Mouse (Mus musculus): ENCODE measurements around the gene Crybg1.

GRCm38 (mm10) chr10:44176548-44176947 lies 27.9 kb upstream of the Crybg1 start:
- TF ChIP-seq HCFC1 (IDR thresholded peaks at IDR 0.05; ENCODE audit: low read depth, low read length) (no peak), CHD1 (IDR thresholded peaks at IDR 0.05; ENCODE audit: low read depth, low read length) (no peak), PAX5 (IDR thresholded peaks at IDR 0.05; ENCODE audit: low read length) (no peak), ZKSCAN1 (IDR thresholded peaks at IDR 0.05; ENCODE audit: borderline replicate concordance, low read depth, low read length) (no peak), CTCF (conservative IDR thresholded peaks at IDR 0.05 in 1 of 2, IDR thresholded peaks at IDR 0.05 in 1 of 2; ENCODE audit: low read depth in 2 of 2, low read length in 2 of 2) (no peak), POLR2A (IDR thresholded peaks at IDR 0.05; ENCODE audit: low read depth, low read length) (no peak), USF2 (conservative IDR thresholded peaks at IDR 0.05; ENCODE audit: low read depth, low read length) (no peak), MAX (IDR thresholded peaks at IDR 0.05; ENCODE audit: low read length) (no peak), RAD21 (IDR thresholded peaks at IDR 0.05; ENCODE audit: low read depth, low read length) (no peak), USF1 (IDR thresholded peaks at IDR 0.05; ENCODE audit: low read depth, low read length) (no peak)
